Mouse (Mus musculus) thymus, adult 2 months (tissue): Measurements from ENCODE around the gene Rb1.

ENCODE experiments used
- CTCF ChIP-seq: fragments of 200-500 bp; IDR thresholded peaks from 2 replicates; pipeline ENCODE4 v1.5.1; 2012; ENCODE audit warnings: mild to moderate bottlenecking, control low read depth, low read length, moderate library complexity, borderline replicate concordance; ENCODE audit not compliant: control insufficient read depth, poor library complexity, insufficient read depth; ENCODE audit errors: extremely low read depth
- POLR2A ChIP-seq: fragments of 200-500 bp; IDR thresholded peaks from 2 replicates; pipeline ENCODE4 v1.6.1; 2012; ENCODE audit warnings: mild to moderate bottlenecking, low read length, control low read depth, moderate library complexity; ENCODE audit not compliant: control insufficient read depth, poor library complexity, insufficient read depth; ENCODE audit errors: extremely low read depth

DNA sequence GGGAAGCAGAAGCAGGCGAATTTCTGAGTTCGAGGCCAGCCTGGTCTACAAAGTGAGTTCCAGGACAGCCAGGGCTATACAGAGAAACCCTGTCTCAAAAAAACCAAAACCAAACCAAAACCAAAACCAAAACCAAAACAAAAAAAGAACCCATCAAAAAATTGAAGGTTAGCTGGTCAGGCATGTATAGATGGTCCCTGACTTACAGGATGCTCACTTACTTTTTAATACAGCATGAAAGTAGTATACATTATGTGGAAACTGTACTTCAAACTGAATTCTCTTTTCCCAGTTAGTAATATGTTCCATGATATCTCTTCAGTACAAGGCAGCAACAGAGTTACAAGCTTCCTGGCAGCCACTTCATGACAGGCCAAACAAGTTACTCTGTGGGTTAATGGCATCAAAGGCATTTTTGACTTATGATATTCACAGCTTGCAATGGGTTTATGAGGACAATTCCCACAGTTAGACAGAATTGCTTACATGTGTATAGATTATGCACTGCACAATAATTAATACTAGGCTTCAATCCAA is 81.5 kb downstream of the Rb1 start:
- no peak for TF ChIP-seq CTCF
- TF ChIP-seq POLR2A: no peak
